Mouse (Mus musculus) thymus, postnatal 10 days (tissue): Measurements from ENCODE around the gene Gm9999.

Experiments
- DNase-seq, 2 experiments: peaks; one replicate each; pipeline ENCODE4 v3.0.0; 2021; ENCODE audit warnings: low spot score in 2 of 2

Gene Gm9999

GRCm38 (mm10) chr7:46999983-47000643, 16.7 kb downstream of the Gm9999 start:
- no peak for DNase-seq

GRCm38 (mm10) chr7:47000644-47000983, 17.2 kb downstream of the Gm9999 start:
- no peak for DNase-seq

GRCm38 (mm10) chr7:47001125-47001899, 17.9 kb downstream of the Gm9999 start:
- DNase-seq, result no peak

DNA sequence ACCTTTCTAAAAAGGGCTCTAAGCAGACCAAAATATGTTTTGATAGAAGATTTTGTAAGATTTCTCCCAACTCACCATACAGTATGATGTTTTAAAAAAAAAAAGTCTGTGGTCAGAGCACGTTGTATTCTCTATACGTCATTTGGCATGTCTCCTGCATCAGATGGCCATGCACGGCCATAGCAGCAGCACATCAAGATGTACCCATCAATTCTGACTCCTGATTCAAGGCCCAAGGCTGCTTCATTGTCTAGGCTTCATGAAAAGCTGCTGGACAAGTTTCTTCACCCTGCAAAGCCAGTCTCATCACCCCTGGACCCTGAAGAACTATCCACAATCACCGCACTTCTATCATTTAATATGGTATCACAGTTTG, 18.5 kb downstream of the Gm9999 start:
- no peak for DNase-seq

DNA sequence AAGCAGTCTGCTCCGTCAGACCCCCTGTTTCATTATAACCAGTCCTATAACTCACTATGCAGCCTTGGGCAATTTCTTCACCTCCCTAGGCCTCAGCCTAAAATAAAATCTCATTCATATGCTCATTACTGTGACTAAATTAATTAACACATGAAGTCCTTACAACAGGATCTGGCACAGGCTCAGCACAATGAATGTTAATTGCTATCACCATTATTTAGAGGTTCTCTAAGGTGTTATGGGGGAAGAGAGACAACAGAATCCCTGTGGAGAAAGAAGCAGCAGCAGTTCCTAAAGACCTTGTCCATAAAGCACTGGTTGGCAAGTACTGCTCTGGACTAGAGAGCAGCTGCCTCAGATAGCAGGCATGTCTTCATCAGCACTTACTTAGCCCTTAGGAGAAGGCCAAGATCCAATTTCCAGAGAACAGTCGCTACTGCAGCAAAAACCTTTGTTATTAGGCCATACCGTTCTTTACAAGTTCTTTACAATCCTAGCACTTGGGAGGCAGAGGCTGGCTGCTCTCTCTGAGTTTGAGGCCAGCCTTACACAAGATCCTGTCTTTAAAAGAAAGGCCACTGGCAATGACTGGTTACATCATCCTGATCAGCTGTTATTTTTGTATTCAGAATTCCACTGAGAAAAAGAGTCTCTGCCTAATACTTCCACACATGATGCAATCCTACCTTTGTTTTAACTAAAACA, 20.2 kb downstream of the Gm9999 start:
- DNase-seq, result no peak

GRCm38 (mm10) chr7:47007109-47007780, 23.9 kb downstream of the Gm9999 start:
- peak in 1 of 2 experiments; percentile 10 for DNase-seq

DNA sequence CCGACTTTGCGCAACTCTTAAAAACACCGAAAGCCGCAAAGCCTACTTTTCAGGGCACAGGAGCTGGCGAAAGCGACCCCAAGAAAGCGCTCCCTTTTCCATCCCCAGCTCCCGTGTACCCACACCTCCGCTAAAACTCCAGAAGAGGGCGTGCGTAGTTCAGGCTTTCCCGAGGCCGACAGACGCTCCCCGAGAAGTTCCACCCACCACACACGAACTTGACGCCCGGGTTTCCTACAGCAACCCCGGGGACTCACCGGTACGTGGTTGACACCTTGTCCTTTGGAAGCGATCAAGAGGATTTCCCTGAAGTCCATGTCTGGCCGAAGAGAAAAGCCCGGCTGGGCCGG, 24.4 kb downstream of the Gm9999 start:
- DNase-seq, result no peak

- peak; percentile 96 to 97 for DNase-seq
Measured at GRCm38 (mm10) chr7:47008168-47008993, 25.0 kb downstream of the Gm9999 start, which contains the start of gene Spty2d1. Spty2d1 (minus strand) TSS chr7:47008411.

DNA sequence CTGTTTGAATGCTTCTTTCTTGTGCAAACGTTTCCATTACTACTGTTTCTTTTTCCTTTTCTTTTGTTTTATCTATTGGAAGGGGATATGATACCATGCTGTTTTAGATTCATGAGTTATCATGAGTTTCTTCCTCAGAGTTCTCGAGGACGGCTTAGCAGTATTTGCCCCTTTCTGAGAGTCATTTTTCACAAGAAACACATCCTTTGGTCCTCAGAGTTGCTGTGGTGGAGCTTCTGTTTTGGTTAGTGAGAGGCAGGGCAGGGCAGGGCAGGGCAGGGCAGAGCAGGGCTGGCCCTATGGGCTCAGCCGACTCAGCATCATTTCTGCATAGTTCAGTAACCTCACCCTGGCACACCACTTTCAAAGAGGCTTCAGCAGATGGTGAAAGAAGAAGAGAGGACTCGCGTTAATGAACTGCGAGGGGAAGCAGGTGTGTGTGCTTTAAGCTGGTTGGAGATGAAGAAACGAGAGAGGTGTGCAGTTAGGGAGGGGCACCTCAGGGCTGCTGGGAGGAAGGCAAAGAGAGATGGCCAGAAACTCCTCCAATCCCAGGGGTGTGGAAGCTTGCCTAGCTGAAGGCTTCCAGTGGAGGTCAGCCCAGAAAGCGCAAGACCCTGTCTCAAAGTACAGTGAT, 29.9 kb downstream of the Gm9999 start:
- DNase-seq, result no peak

GRCm38 (mm10) chr7:47014564-47015389, 31.4 kb downstream of the Gm9999 start:
- no peak for DNase-seq

GRCm38 (mm10) chr7:47015390-47016065, 32.1 kb downstream of the Gm9999 start:
- DNase-seq, result peak; percentile 54 to 64

GRCm38 (mm10) chr7:47016602-47017001, 33.2 kb downstream of the Gm9999 start:
- DNase-seq, result no peak

DNA sequence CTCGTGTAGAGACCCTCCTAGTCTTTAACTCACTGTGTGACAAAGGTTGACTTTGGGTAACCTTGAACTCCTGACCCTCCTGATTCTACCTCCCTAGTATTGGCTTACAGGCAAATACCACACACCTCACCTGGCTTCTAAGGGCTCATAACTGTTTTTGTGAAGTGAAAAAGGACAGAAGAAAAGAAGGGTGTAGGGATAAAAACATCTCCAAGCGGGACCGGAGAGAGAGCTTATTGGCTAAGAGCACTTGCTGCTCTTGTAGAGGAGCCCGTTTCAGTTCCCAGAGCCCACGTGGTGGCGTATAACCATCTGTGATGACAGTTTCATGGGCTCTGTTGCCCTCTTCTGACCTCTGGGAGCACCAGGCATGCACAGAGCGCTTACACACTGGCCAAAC, 33.8 kb downstream of the Gm9999 start:
- DNase-seq, result no peak

- DNase-seq, result no peak
Measured at GRCm38 (mm10) chr7:47019641-47020040, 36.3 kb downstream of the Gm9999 start.

GRCm38 (mm10) chr7:47020956-47021355, 37.6 kb downstream of the Gm9999 start:
- no peak for DNase-seq

DNA sequence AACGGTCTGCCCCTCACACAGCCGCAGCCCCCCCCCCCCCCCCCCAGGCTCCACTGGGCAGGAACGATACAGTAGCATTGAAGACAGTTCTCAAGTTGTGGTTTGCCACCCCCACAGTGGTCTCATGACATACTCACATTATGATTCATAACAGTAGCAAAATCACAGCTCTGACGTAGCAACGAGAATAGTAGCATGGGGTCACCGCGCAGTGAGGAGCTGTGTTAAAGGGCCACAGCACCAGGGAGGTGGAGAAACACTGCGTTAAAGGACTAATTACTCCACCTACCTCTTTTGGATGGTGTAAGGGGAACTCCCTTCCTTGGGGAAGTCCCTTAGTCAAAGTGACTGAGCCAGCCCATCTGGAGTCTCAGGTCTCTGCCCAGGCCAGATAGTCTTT, 39.1 kb downstream of the Gm9999 start:
- no peak for DNase-seq

DNA sequence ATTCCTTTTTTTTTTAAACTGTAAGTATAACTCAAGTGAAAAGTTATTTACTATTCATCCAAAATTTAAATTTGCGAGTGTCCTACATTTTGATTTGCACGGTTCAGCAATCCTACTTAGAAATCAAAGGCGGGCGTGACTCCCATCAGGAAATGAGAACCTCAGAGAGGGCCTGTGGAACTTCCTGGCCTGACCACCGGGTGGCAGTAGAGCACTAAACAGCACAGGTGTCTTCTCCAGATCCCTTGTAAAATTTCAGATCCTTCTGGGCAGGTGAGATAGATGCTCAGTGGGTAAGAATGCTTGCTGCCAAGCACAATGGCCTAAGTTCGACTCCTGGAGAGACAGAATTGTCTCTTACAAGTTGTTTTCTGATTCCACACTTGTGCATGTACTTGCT, 40.1 kb downstream of the Gm9999 start:
- DNase-seq, result peak; percentile 66 to 88

DNA sequence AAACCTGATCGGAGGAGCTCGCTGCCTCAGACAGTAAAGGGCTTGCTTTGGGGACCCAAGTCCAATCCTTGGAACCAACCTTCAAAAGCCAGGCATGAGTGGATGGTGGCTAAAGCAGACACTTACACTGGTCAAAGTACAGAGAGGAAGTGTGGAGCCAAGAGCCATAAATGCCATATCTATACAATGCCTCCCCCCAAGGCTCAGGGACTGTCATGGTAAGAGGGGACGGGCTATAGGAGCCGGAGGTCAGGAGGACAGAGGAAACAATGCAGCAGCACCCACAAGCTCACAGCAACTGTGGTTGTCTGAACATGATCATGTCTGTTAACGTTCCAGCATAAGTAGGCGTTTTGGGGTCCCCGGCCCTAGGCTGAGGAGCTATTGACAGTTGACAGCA, 41.1 kb downstream of the Gm9999 start:
- DNase-seq, result no peak

GRCm38 (mm10) chr7:47025429-47025828, 42.0 kb downstream of the Gm9999 start:
- no peak for DNase-seq
